Mouse (Mus musculus) hindbrain, embryonic 10.5 days (tissue): ENCODE measurements around the gene Cd209a. TPM values are rescaled to one million over a fixed set of nuclear protein-coding genes. Genes with fewer than 3 reads are reported as not detected.
"Not testable (repeated sequence)": the region's sequence is repeated elsewhere in the genome, so short reads cannot be mapped to it uniquely, and the experiment has no call there.

Experiments
- DNase-seq: peaks from one replicate; pipeline ENCODE4 v3.0.0-alpha.2; 2017; ENCODE audit warnings: low spot score
- H3K27ac ChIP-seq: fragments of 300-500 bp; sonication (generic); 2 replicates; pipeline ENCODE4 v1.5.1; 2016; ENCODE audit warnings: mild to moderate bottlenecking, moderate library complexity
- H3K27me3 ChIP-seq: fragments of 300-500 bp; sonication (generic); 2 replicates; pipeline ENCODE4 v1.6.1; 2016; ENCODE audit warnings: mild to moderate bottlenecking; ENCODE audit not compliant: poor library complexity, insufficient read depth, severe bottlenecking
- H3K36me3 ChIP-seq: fragments of 300-500 bp; sonication (generic); 2 replicates; pipeline ENCODE4 v1.6.1; 2016; ENCODE audit warnings: mild to moderate bottlenecking, moderate library complexity
- H3K4me1 ChIP-seq: fragments of 300-500 bp; sonication (generic); replicated peaks from 2 replicates; pipeline ENCODE4 v1.6.1; 2016; ENCODE audit warnings: mild to moderate bottlenecking
- H3K4me3 ChIP-seq: fragments of 300-500 bp; sonication (generic); 2 replicates; pipeline ENCODE4 v1.5.1; 2016; ENCODE audit warnings: mild to moderate bottlenecking, moderate library complexity
- H3K9me3 ChIP-seq: fragments of 300-500 bp; sonication (generic); 2 replicates; pipeline ENCODE4 v1.6.1; 2016; ENCODE audit warnings: mild to moderate bottlenecking, moderate library complexity
- WGBS: fragments of 180-500 bp; shearing (Covaris S2); methylation state at CpG from one replicate; pipeline ENCODE4 v1.1.7; 2016; 5-methylcytosine and 5-hydroxymethylcytosine counted together
- polyA plus RNA-seq: library from polyadenylated mRNA; unstranded; fragments of >200 nt; fragmentation: Nextera tagmentation; extraction: Ambion mirVana; gene quantifications from 2 replicates; pipeline ENCODE4 v1.2.1, GENCODE M21; 2016

Cd209a gene
- not detected in 2 replicates for polyA plus RNA-seq

GRCm38 (mm10) chr8:3748761-3749160 lies at the start of gene Cd209a:
TSS of gene Cd209a (minus strand) at chr8:3748984.
- Histone ChIP-seq H3K4me1 (no peaks in the 10 kb centered on the region), H3K36me3 (no peaks in the 10 kb centered on the region), H3K4me3 (no peak within 1 kb of the TSS), H3K27me3 (no peaks in the 10 kb centered on the region), H3K9me3 (peaks cover 50% of the 10 kb centered on the region), H3K27ac (no peak within 1 kb of the TSS)
- DNase-seq, result no peak
- 87% methylated on average over 4 of the region's 4 CpGs for WGBS

- not testable (repeated sequence) for H3K27me3 ChIP-seq, H3K36me3 ChIP-seq, H3K4me3 ChIP-seq, DNase-seq, H3K4me1 ChIP-seq, H3K27ac ChIP-seq
- H3K9me3 ChIP-seq, result peaks cover 53% of the 10 kb centered on the region
- 84% methylated on average over 5 of the region's 5 CpGs for WGBS
These were observed 19.9 kb upstream of the Cd209a start for GRCm38 (mm10) chr8:3768641-3769040.

GRCm38 (mm10) chr8:3754261-3754850 lies 5.6 kb upstream of the Cd209a start:
- no peaks in the 10 kb centered on the region for H3K36me3 ChIP-seq
- H3K4me3 ChIP-seq, result no peak overlapping the region
- peaks cover 32% of the 10 kb centered on the region for H3K9me3 ChIP-seq
- DNase-seq, result peak; percentile 100
- H3K27ac ChIP-seq, result no peak overlapping the region
- H3K27me3 ChIP-seq, result no peaks in the 10 kb centered on the region
- no peaks in the 10 kb centered on the region for H3K4me1 ChIP-seq
- whole genome bisulfite sequencing, result 75% methylated on average over 18 of the region's 18 CpGs

- 88% methylated on average over 2 of the region's 2 CpGs for WGBS
- Histone ChIP-seq H3K4me3 (no peak overlapping the region), H3K27me3 (no peaks in the 10 kb centered on the region), H3K27ac (no peak overlapping the region), H3K36me3 (no peaks in the 10 kb centered on the region), H3K9me3 (no peaks in the 10 kb centered on the region), H3K4me1 (no peaks in the 10 kb centered on the region)
- no peak for DNase-seq
These were observed 11.8 kb downstream of the Cd209a start for GRCm38 (mm10) chr8:3736947-3737346.

- H3K27me3 ChIP-seq, result no peaks in the 10 kb centered on the region
- H3K4me3 ChIP-seq, result no peak overlapping the region
- H3K4me1 ChIP-seq, result no peaks in the 10 kb centered on the region
- no peak for DNase-seq
- 90% methylated on average over 2 of the region's 2 CpGs for WGBS
- H3K9me3 ChIP-seq, result no peaks in the 10 kb centered on the region
- no peaks in the 10 kb centered on the region for H3K36me3 ChIP-seq
- H3K27ac ChIP-seq, result no peak overlapping the region
These were observed 13.2 kb downstream of the Cd209a start for GRCm38 (mm10) chr8:3735599-3735998.

- no peak for DNase-seq
- no peaks in the 10 kb centered on the region for H3K36me3 ChIP-seq
- no peak overlapping the region for H3K4me3 ChIP-seq
- no peak overlapping the region for H3K27ac ChIP-seq
- no peaks in the 10 kb centered on the region for H3K4me1 ChIP-seq
- 48% methylated on average over 1 of the region's 1 CpGs for WGBS
- H3K9me3 ChIP-seq, result peaks cover under 1% of the 10 kb centered on the region; the same call in 1 of the 2 replicates
- H3K27me3 ChIP-seq, result no peaks in the 10 kb centered on the region
These were observed 14.7 kb downstream of the Cd209a start for GRCm38 (mm10) chr8:3734084-3734483.

- no peaks in the 10 kb centered on the region for H3K36me3 ChIP-seq
- no peak overlapping the region for H3K4me3 ChIP-seq
- 69% methylated on average over 1 of the region's 1 CpGs for WGBS
- 0 out of 2 replicates have a peak, but pooled peaks cover 3% of the 10 kb centered on the region for H3K4me1 ChIP-seq
- H3K27me3 ChIP-seq, result no peaks in the 10 kb centered on the region
- no peak overlapping the region for H3K27ac ChIP-seq
- no peaks in the 10 kb centered on the region for H3K9me3 ChIP-seq
- DNase-seq, result no peak
These were observed 27.7 kb downstream of the Cd209a start for GRCm38 (mm10) chr8:3721041-3721440.

- no peak for DNase-seq
- no peaks in the 10 kb centered on the region for H3K36me3 ChIP-seq
- no peak within 1 kb of the TSS for H3K4me3 ChIP-seq
- 82% methylated on average over 5 of the region's 5 CpGs for WGBS
- H3K27me3 ChIP-seq, result no peaks in the 10 kb centered on the region
- H3K27ac ChIP-seq, result no peak within 1 kb of the TSS
- H3K9me3 ChIP-seq, result no peaks in the 10 kb centered on the region
- 0 out of 2 replicates have a peak, but pooled peaks cover 3% of the 10 kb centered on the region for H3K4me1 ChIP-seq
These were observed 28.2 kb downstream of the Cd209a start, which contains the start of gene Clec4g for GRCm38 (mm10) chr8:3720551-3720950. TSS of gene Clec4g (minus strand) at chr8:3720651.

GRCm38 (mm10) chr8:3718559-3718958 lies 30.2 kb downstream of the Cd209a start:
- H3K27ac ChIP-seq, result no peak overlapping the region
- H3K4me3 ChIP-seq, result no peak overlapping the region
- WGBS, result 17% methylated on average over 14 of the region's 14 CpGs
- H3K36me3 ChIP-seq, result no peaks in the 10 kb centered on the region
- no peaks in the 10 kb centered on the region for H3K9me3 ChIP-seq
- no peaks in the 10 kb centered on the region for H3K27me3 ChIP-seq
- DNase-seq, result peak; percentile 58
- 0 out of 2 replicates have a peak, but pooled peaks cover 3% of the 10 kb centered on the region for H3K4me1 ChIP-seq

- WGBS, result 85% methylated on average over 12 of the region's 12 CpGs
These were observed 31.3 kb downstream of the Cd209a start for GRCm38 (mm10) chr8:3717321-3717954.

GRCm38 (mm10) chr8:3711646-3712045 lies 37.1 kb downstream of the Cd209a start:
- H3K27ac ChIP-seq, result no peak overlapping the region
- no peaks in the 10 kb centered on the region for H3K36me3 ChIP-seq
- no peaks in the 10 kb centered on the region for H3K9me3 ChIP-seq
- no peak overlapping the region for H3K4me3 ChIP-seq
- H3K27me3 ChIP-seq, result no peaks in the 10 kb centered on the region
- H3K4me1 ChIP-seq, result no peaks in the 10 kb centered on the region
- no peak for DNase-seq
- 65% methylated on average over 2 of the region's 2 CpGs for WGBS

More at GRCm38 (mm10) chr8:3717321-3717954, 31.3 kb downstream of the Cd209a start:
- DNase-seq, result no peak
- Histone ChIP-seq H3K27ac (no peak overlapping the region), H3K9me3 (no peaks in the 10 kb centered on the region), H3K36me3 (no peaks in the 10 kb centered on the region), H3K27me3 (no peaks in the 10 kb centered on the region), H3K4me1 (0 out of 2 replicates have a peak, but pooled peaks cover 3% of the 10 kb centered on the region), H3K4me3 (no peak overlapping the region)

GRCm38 (mm10) chr8:3710312-3710711 lies 38.5 kb downstream of the Cd209a start:
- H3K9me3 ChIP-seq, result no peaks in the 10 kb centered on the region
- DNase-seq, result no peak
- no peaks in the 10 kb centered on the region for H3K4me1 ChIP-seq
- 88% methylated on average over 3 of the region's 3 CpGs for WGBS
- no peaks in the 10 kb centered on the region for H3K27me3 ChIP-seq
- no peaks in the 10 kb centered on the region for H3K36me3 ChIP-seq
- H3K4me3 ChIP-seq, result no peak overlapping the region
- H3K27ac ChIP-seq, result no peak overlapping the region

- Histone ChIP-seq H3K9me3 (no peaks in the 10 kb centered on the region), H3K36me3 (no peaks in the 10 kb centered on the region), H3K4me1 (no peaks in the 10 kb centered on the region), H3K27ac (no peak overlapping the region), H3K4me3 (no peak overlapping the region), H3K27me3 (no peaks in the 10 kb centered on the region)
- DNase-seq, result no peak
- WGBS, result 66% methylated on average over 7 of the region's 7 CpGs
These were observed 41.2 kb downstream of the Cd209a start for GRCm38 (mm10) chr8:3707611-3708010.
